12 mouse cellular contexts compared by ENCODE assay signal in the genomic region with DNA sequence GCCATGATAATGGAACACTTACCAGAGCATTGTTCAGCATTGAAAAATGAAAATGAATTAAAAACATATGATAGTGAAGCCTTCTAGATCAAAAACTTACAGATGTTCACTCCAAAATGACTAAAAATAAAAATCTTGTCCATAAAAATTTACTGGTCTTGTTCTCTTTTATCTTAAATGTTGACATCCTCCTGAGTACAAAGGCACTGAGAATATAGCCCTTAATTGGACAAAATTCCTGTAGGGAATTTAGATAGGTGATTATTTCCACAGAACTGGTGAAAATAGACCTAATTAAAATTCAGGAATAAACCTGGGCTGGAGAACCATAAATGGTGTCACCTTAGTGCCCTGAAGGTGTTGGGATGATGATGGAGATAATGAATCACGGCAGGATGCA.
"Had no signal": no experiment of that assay in that cellular context is flagged by ENCODE, and none has a peak within 500 bp of the region (broad histone marks: within the 10 kb centered on the region; RNA-seq: fewer than 3 reads in every experiment).

Gene Olfr310 (minus strand): TSS at position 101 of the 400 bp plus-strand sequence.

- DNase-seq: left cerebral cortex, postnatal 4 days; liver; liver, embryonic 13.5 days; liver, postnatal 0 days; lung, adult 18-20 months; lung, adult 2 months; lung, embryonic 14.5 days; lung, postnatal 10 days; lung, postnatal 14 days; lung, postnatal 36 days; lung, postnatal 4 days; midbrain, embryonic 14.5 days had no signal
